Mouse (Mus musculus) limb, embryonic 10.5 days (tissue): ENCODE measurements at regions not wholly inside any gene's neighbourhood (a gene's known extent, or its start where the extent isn't known, plus 50 kb on each side); places are given as distances from the start of the nearest gene placed in this dataset.

Source experiments
- DNase-seq: peaks from one replicate; pipeline ENCODE4 v3.0.0-alpha.2; 2017; ENCODE audit warnings: low spot score
- H3K27ac ChIP-seq: fragments of 300-500 bp; sonication (generic); 2 replicates; pipeline ENCODE4 v1.5.1; 2016; ENCODE audit warnings: mild to moderate bottlenecking
- H3K27me3 ChIP-seq: fragments of 300-500 bp; sonication (generic); 2 replicates; pipeline ENCODE4 v1.6.1; 2016; ENCODE audit warnings: low read depth, mild to moderate bottlenecking; ENCODE audit not compliant: poor library complexity, severe bottlenecking
- H3K36me3 ChIP-seq: fragments of 300-500 bp; sonication (generic); 2 replicates; pipeline ENCODE4 v1.6.1; 2016; ENCODE audit warnings: mild to moderate bottlenecking, moderate library complexity
- H3K4me1 ChIP-seq: fragments of 300-500 bp; sonication (generic); 2 replicates; pipeline ENCODE4 v1.6.1; 2016
- H3K4me3 ChIP-seq: fragments of 300-500 bp; sonication (generic); 2 replicates; pipeline ENCODE4 v1.5.1; 2016; ENCODE audit warnings: mild to moderate bottlenecking, moderate library complexity
- H3K9me3 ChIP-seq: fragments of 300-500 bp; sonication (generic); replicated peaks from 2 replicates; pipeline ENCODE4 v1.6.1; 2016; ENCODE audit warnings: mild to moderate bottlenecking
- WGBS: fragments of 180-500 bp; shearing (Covaris S2); methylation state at CpG from one replicate; pipeline ENCODE4 v1.1.7; 2016; 5-methylcytosine and 5-hydroxymethylcytosine counted together

DNA sequence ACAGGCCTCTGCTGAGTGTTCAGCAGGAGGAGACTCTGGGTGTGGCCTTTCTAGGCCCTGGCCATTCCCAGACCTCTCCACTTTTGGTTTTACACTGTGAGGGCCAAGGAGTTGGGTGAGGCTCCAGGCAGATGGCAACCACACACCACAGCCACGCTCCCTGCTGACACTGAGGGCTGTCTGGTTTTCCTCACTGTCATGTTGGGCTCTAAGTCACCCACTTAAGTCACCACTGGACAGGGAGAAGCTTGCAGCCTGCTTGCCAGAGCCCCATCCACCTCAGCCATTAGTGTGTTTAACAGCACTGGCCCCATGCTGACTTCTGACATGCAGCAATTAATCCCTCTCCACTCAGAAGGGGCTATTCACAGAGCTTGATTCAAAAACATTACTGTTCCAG lies 170.6 kb downstream of the Sec61b start:
- peak; percentile 56 for DNase-seq

DNA sequence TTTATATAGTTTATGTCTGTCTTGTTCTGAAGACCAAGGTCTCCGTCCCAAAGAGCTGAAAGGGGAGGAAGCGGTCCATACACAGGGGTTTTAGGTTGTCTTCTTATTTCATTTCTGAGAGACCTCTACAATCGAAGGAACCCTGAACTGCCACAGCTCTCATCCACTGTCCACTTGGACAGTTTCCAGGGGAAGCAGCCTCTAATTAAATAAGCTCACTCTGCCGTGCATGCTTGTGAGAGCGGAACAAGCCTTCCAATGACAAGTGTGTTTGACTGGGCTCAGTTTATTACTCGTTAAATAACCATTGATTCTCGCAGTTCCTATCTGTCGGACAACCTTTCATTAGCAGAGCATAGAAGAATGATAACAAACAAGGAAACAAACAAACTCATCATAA lies 174.2 kb downstream of the Sec61b start:
- 71% methylated on average over 8 of the region's 8 CpGs for WGBS
- DNase-seq = no peak
- H3K4me1 ChIP-seq = peaks cover 49% of the 10 kb centered on the region
- no peak overlapping the region for H3K27ac ChIP-seq
- no peaks in the 10 kb centered on the region for H3K36me3 ChIP-seq
- H3K27me3 ChIP-seq = no peaks in the 10 kb centered on the region
- no peaks in the 10 kb centered on the region; the same call in 1 of the 2 replicates for H3K9me3 ChIP-seq
- no peak overlapping the region for H3K4me3 ChIP-seq

More for the DNA sequence above, 170.6 kb downstream of the Sec61b start:
- peaks cover 28% of the 10 kb centered on the region for H3K4me1 ChIP-seq
- no peaks in the 10 kb centered on the region for H3K36me3 ChIP-seq
- no peak overlapping the region for H3K4me3 ChIP-seq
- H3K27me3 ChIP-seq = no peaks in the 10 kb centered on the region
- no peaks in the 10 kb centered on the region; the same call in 1 of the 2 replicates for H3K9me3 ChIP-seq
- 12% methylated on average over 1 of the region's 1 CpGs for WGBS
- H3K27ac ChIP-seq = peak overlapping the region; percentile 47

DNA sequence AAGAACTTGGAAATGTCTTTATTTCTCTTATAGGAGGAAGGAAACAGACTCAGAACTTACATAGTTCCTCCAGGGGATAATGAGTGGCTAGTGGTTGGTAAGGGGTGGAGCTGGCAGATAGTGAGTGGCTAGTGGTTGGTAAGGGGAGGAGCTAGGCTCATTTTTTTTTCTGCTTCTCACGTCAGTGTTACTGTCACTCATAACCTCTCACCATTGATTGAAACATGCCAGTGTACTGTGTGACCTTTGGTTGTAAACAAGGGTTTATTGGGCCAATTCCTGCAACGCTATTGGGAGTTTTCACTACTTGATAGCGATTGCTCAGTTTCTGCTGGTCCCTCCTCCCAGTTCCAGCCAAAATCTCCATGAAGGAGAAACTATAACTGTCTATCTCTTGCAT lies 175.5 kb downstream of the Sec61b start:
- peaks cover 42% of the 10 kb centered on the region for H3K4me1 ChIP-seq
- H3K27ac ChIP-seq = no peak overlapping the region
- H3K9me3 ChIP-seq = no peaks in the 10 kb centered on the region; the same call in 1 of the 2 replicates
- no peaks in the 10 kb centered on the region for H3K36me3 ChIP-seq
- no peak overlapping the region for H3K4me3 ChIP-seq
- 75% methylated on average over 3 of the region's 3 CpGs for WGBS
- DNase-seq = no peak
- H3K27me3 ChIP-seq = no peaks in the 10 kb centered on the region

DNA sequence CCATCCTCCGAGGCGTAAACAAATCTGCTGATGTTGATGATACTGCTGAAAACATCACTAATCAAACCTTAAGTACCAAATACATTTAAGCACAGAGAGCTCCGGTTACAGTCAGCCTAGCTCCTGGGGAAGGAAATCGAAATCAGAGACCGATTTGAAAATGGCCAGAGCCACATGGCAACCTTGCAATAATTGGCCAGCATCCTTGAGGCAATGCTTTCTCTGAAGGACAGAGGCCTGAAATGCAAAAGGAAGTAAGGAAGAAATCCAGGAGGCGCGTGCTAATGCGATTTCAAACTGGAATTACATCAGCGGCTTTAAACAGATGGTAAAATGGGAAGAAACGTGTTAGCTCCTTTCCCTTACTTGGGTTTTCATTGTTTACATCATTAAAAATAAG lies 177.1 kb downstream of the Sec61b start:
- Histone ChIP-seq H3K4me1 (peaks cover 37% of the 10 kb centered on the region), H3K27ac (0 out of 2 replicates have a peak overlapping the region, but pooled peaks have one; percentile 2), H3K36me3 (no peaks in the 10 kb centered on the region), H3K4me3 (no peak overlapping the region), H3K27me3 (no peaks in the 10 kb centered on the region), H3K9me3 (no peaks in the 10 kb centered on the region; the same call in 1 of the 2 replicates)
- 78% methylated on average over 10 of the region's 10 CpGs for WGBS
- DNase-seq = no peak

DNA sequence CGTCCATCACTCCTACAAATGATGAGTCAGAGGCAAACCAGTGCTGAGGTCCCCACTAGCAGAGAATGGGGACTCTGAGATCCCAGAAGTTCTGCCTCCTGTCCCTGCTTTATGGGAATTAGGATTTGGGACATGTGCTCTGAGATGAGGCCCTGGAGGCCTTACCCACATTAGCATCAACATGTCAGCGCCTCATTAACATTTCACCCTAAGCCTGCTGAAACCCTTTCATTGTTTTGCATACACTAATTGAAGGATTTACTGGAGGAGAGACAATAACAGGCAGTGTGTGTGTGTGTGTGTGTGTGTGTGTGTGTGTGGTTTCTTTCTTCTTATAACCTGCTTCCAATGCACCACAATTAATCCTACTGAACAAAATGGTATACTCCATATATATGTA lies 178.7 kb downstream of the Sec61b start:
- H3K27me3 ChIP-seq = no peaks in the 10 kb centered on the region
- no peak for DNase-seq
- H3K9me3 ChIP-seq = no peaks in the 10 kb centered on the region
- peaks cover 37% of the 10 kb centered on the region for H3K4me1 ChIP-seq
- WGBS = 76% methylated on average over 2 of the region's 2 CpGs
- no peak overlapping the region for H3K4me3 ChIP-seq
- no peaks in the 10 kb centered on the region for H3K36me3 ChIP-seq
- no peak overlapping the region for H3K27ac ChIP-seq

DNA sequence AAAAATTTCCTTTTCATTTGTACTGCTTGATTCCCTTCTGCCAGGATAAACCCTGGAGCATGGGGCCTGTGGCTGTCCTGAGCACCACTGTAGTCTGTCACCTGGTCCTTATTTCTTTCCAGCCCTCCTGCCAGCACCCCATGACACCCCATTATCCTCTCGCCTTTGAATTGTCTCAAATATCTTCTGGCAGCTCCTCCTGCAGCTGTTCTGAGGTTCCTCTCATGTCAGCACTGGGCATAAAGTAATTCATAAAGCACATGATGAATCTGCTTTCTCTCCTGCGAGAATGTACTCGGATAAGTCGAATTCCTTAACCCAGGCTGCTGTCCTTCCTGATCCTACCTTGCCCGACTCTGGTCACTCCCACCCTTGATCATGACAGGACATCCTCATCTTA lies 195.1 kb downstream of the Sec61b start:
- DNase-seq = no peak
- no peaks in the 10 kb centered on the region; the same call in 1 of the 2 replicates for H3K4me1 ChIP-seq
- no peak overlapping the region for H3K4me3 ChIP-seq
- no peaks in the 10 kb centered on the region for H3K9me3 ChIP-seq
- H3K36me3 ChIP-seq = no peaks in the 10 kb centered on the region
- no peak overlapping the region for H3K27ac ChIP-seq
- WGBS = 77% methylated on average over 5 of the region's 5 CpGs
- H3K27me3 ChIP-seq = no peaks in the 10 kb centered on the region

DNA sequence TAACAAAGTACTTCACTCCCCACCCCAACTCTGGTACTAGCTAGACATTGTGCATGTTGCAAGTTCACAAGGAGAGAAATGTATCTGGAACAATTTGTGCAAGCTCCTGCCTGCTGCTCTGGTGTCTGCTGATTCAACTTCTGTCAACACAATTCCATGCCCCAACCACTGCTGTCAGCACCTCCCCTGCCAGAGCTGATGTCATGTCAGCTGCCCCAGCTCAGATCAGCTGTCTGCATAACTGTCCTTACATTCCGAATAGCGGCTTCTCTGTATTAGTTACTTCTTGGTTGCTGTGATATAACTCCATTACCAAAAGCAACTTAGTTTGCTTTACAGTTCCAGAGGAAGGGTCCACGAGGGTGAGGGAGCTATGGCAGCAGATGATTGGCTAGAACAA lies 196.0 kb downstream of the Sec61b start:
- Histone ChIP-seq H3K27ac (no peak overlapping the region), H3K27me3 (no peaks in the 10 kb centered on the region), H3K36me3 (no peaks in the 10 kb centered on the region), H3K4me3 (no peak overlapping the region), H3K9me3 (no peaks in the 10 kb centered on the region), H3K4me1 (no peaks in the 10 kb centered on the region; the same call in 1 of the 2 replicates)
- 80% methylated on average over 3 of the region's 3 CpGs for WGBS
- no peak for DNase-seq

DNA sequence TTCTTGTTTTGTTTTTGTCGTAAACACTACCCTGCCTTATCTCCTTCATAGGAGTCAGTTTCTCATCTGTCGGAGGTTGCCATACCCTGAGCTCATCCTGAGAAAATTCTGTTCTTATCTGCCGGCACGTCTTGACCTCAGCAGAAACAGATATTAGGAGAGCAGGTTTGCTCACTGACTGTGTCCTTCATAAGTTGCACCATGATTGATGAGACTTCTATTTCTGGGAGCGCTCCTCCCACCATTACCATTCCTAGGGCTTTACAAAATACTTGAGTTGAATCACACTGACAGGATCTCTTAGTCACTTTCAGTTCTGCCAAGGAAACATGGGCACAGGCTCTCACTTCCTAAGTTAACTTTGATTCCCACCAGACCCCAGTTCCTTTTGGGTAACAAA lies 196.9 kb downstream of the Sec61b start:
- no peak overlapping the region for H3K4me3 ChIP-seq
- no peak overlapping the region for H3K27ac ChIP-seq
- H3K4me1 ChIP-seq = no peaks in the 10 kb centered on the region; the same call in 1 of the 2 replicates
- H3K27me3 ChIP-seq = no peaks in the 10 kb centered on the region
- no peaks in the 10 kb centered on the region for H3K9me3 ChIP-seq
- H3K36me3 ChIP-seq = no peaks in the 10 kb centered on the region
- 98% methylated on average over 5 of the region's 5 CpGs for WGBS
- DNase-seq = no peak

DNA sequence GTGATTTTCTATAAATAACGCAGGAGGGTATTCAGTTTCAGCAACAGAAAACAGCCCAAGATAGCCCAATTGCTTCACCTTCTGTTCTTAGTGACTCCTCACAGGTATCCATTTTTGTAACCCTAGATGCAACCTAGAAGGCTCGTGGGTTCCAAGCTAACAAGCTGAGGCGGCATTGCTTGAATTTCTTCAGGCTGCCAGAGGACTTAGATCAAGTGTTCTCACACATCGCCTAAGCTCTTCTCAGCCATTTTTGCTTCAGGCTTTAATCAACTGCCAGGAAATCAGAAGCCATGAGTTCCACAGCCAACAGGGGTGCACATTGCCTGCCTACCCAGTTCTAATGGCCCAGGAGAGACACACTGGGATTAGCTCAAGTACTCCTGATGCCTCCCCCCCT lies 206.7 kb downstream of the Sec61b start:
- DNase-seq = no peak
- H3K4me1 ChIP-seq = no peaks in the 10 kb centered on the region
- H3K36me3 ChIP-seq = no peaks in the 10 kb centered on the region
- no peak overlapping the region for H3K27ac ChIP-seq
- H3K4me3 ChIP-seq = no peak overlapping the region
- 85% methylated on average over 4 of the region's 4 CpGs for WGBS
- no peaks in the 10 kb centered on the region for H3K27me3 ChIP-seq
- H3K9me3 ChIP-seq = no peaks in the 10 kb centered on the region

DNA sequence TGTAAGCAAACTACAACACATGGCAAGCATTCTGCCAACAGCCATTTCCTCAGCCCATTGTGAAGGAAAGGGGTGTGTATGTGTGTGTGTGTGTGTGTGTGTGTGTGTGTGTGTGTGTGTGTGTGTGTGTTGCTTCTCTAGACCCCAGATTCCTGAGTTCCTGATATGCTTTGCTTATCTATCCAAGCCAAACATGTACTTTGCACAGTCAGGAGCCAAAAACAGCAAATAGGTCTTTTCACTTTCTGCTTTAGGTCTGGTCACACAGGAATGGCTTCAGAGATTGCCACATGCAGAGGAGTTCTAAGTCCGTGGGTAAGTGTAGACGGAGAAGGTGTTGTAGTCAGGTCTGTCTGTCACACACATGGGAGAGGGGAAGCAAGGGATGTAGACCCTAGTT lies 216.7 kb downstream of the Sec61b start:
- WGBS = 89% methylated on average over 2 of the region's 2 CpGs

DNA sequence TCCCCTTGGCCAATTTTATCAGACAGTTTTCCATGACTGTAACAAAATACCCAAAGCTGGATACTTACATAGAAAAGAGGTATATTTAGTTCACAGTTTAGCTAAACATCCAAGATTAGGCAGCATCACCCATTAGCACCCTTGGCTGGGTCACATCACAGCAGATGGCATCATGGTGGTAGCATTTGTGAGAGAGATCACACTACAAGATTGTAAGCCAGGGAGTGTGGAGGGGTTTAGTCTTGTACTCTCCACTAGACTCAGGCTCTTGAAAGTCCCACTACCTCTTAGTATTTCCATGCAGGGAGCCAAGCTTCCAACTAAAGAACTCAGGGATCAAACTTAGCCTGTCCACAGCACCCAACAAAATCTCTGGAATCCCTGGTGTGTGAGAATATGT lies 218.2 kb downstream of the Sec61b start:
- H3K9me3 ChIP-seq = no peaks in the 10 kb centered on the region
- no peaks in the 10 kb centered on the region for H3K27me3 ChIP-seq
- DNase-seq = no peak
- no peaks in the 10 kb centered on the region for H3K4me1 ChIP-seq
- H3K36me3 ChIP-seq = no peaks in the 10 kb centered on the region
- no peak overlapping the region for H3K27ac ChIP-seq
- no peak overlapping the region for H3K4me3 ChIP-seq

More for the DNA sequence above, 216.7 kb downstream of the Sec61b start:
- DNase-seq = no peak
- no peak overlapping the region for H3K27ac ChIP-seq
- H3K4me3 ChIP-seq = no peak overlapping the region
- no peaks in the 10 kb centered on the region for H3K9me3 ChIP-seq
- H3K27me3 ChIP-seq = no peaks in the 10 kb centered on the region
- H3K4me1 ChIP-seq = no peaks in the 10 kb centered on the region
- no peaks in the 10 kb centered on the region for H3K36me3 ChIP-seq

DNA sequence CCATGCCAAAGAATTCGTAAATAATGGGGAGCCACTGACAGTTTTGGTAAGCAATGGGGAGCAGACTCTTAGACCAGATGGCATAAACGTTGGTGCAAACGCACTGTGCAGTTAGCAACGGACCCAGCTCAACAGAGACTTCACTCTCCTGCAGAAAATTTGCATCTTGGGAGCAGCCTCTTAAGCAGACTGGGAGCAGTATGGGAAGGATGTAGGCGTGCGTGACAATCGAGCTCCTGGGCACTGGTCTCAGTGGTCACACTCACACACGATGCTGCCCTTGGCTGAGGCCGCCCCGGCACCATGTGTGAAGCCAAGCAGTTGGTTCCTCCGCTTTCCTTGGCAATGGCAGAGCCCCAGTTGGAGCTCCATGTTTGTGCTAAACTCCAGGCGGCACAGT lies 218.8 kb downstream of the Sec61b start:
- Histone ChIP-seq H3K4me1 (no peaks in the 10 kb centered on the region), H3K4me3 (no peak overlapping the region), H3K9me3 (no peaks in the 10 kb centered on the region), H3K27ac (no peak overlapping the region), H3K27me3 (no peaks in the 10 kb centered on the region), H3K36me3 (no peaks in the 10 kb centered on the region)
- no peak for DNase-seq
- WGBS = 89% methylated on average over 12 of the region's 12 CpGs

DNA sequence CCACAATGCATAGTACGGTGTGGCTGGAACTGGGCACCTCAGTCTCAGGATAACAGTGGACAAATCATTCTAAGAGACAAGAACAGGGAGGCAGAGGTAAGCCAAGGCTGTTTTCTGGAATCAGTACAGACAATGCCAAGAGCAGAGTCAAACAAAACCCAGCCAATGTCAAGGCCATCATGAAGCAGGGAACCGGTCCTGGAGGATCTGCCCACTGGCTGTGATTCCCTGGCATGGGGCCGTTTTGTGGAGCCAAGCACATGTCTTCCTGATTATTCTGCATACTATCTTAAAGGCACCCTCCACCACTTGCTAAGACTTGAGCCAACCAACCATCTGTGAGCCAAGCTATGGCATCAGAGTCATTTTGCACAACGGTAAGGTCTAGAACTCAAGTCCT lies 222.6 kb downstream of the Sec61b start:
- Histone ChIP-seq H3K27me3 (no peaks in the 10 kb centered on the region), H3K9me3 (no peaks in the 10 kb centered on the region), H3K27ac (no peak overlapping the region), H3K4me1 (no peaks in the 10 kb centered on the region), H3K4me3 (no peak overlapping the region), H3K36me3 (no peaks in the 10 kb centered on the region)
- DNase-seq = no peak
- 93% methylated on average over 4 of the region's 4 CpGs for WGBS

DNA sequence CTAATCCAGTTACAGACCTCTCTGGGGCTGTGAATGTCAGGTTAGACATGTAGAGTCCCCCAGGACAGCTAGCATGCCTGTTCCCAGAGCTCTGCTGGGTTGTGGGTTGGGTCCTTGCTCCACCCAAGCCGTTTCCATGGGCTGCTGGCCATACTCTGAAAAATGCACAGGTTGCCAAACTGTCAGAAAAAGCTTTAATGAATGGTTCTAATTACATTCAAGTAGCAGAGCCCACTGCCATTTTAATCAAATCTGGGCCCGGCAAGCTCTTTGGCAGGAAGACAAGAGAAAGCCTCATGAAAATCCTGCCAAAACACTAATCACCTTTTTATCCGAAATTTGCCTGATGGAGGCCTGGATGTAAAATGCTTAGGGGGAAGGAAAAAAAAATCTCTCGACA lies 224.1 kb downstream of the Sec61b start:
- Histone ChIP-seq H3K27ac (no peak overlapping the region), H3K4me3 (no peak overlapping the region), H3K27me3 (no peaks in the 10 kb centered on the region), H3K9me3 (no peaks in the 10 kb centered on the region), H3K36me3 (no peaks in the 10 kb centered on the region), H3K4me1 (no peaks in the 10 kb centered on the region)
- DNase-seq = no peak
- 73% methylated on average over 4 of the region's 4 CpGs for WGBS
